Mouse (Mus musculus) embryonic facial prominence, embryonic 13.5 days (tissue): Measurements from ENCODE around the gene Rasgef1c. TPM values are rescaled to one million over a fixed set of nuclear protein-coding genes. Genes with fewer than 3 reads are reported as not detected.

Source experiments
- ATAC-seq: fragments of 200-750 bp; cut with Nextera tagmentation; 2 replicates; pipeline ENCODE4 v1.8.0; 2017; ENCODE audit warnings: low read depth; ENCODE audit not compliant: insufficient number of reproducible peaks, insufficient read depth, low FRiP score, low TSS enrichment
- H3K27ac ChIP-seq: fragments of 300-500 bp; sonication (generic); 2 replicates; pipeline ENCODE4 v1.5.1; 2015; ENCODE audit warnings: moderate library complexity, mild to moderate bottlenecking, inconsistent platforms
- H3K27me3 ChIP-seq: fragments of 300-500 bp; sonication (generic); 2 replicates; pipeline ENCODE4 v1.6.1; 2015; ENCODE audit warnings: mild to moderate bottlenecking, inconsistent platforms
- H3K36me3 ChIP-seq: fragments of 300-500 bp; sonication (generic); 2 replicates; pipeline ENCODE4 v1.6.1; 2015; ENCODE audit warnings: mild to moderate bottlenecking, inconsistent platforms
- H3K4me1 ChIP-seq: fragments of 300-500 bp; sonication (generic); 2 replicates; pipeline ENCODE4 v1.6.1; 2015; ENCODE audit warnings: inconsistent platforms
- H3K4me2 ChIP-seq: fragments of 300-500 bp; sonication (generic); 2 replicates; pipeline ENCODE4 v1.6.1; 2015; ENCODE audit warnings: moderate library complexity, mild to moderate bottlenecking, inconsistent platforms
- H3K4me3 ChIP-seq: fragments of 300-500 bp; sonication (generic); 2 replicates; pipeline ENCODE4 v1.5.1; 2015; ENCODE audit warnings: mild to moderate bottlenecking, inconsistent platforms
- H3K9ac ChIP-seq: fragments of 300-500 bp; sonication (generic); 2 replicates; pipeline ENCODE4 v1.6.1; 2015; ENCODE audit warnings: mild to moderate bottlenecking, inconsistent platforms
- H3K9me3 ChIP-seq: fragments of 300-500 bp; sonication (generic); 2 replicates; pipeline ENCODE4 v1.6.1; 2016; ENCODE audit warnings: inconsistent platforms
- WGBS: fragments of 180-500 bp; shearing (Covaris S2); methylation state at CpG from one replicate; pipeline ENCODE4 v1.1.7; 2015; ENCODE audit warnings: mixed read lengths; 5-methylcytosine and 5-hydroxymethylcytosine counted together
- polyA plus RNA-seq: library from polyadenylated mRNA; unstranded; fragments of >200 nt; fragmentation: Nextera tagmentation; extraction: Ambion mirVana; gene quantifications from 2 replicates; pipeline ENCODE4 v1.2.1, GENCODE M21; 2015

Gene Rasgef1c
- polyA plus RNA-seq = 0.11 and 0.24 TPM in 2 replicates

GRCm38 (mm10) chr11:49901659-49902458 lies at the start of gene Rasgef1c:
Rasgef1c (plus strand) TSS chr11:49901835.
- Histone ChIP-seq H3K27me3 (peaks cover 51% of the 10 kb centered on the region), H3K4me2 (peak within 1 kb of the TSS; percentile 100), H3K27ac (no peak within 1 kb of the TSS), H3K36me3 (no peaks in the 10 kb centered on the region), H3K9ac (peak within 1 kb of the TSS; percentile 78), H3K9me3 (peaks cover 3% of the 10 kb centered on the region; the same call in 1 of the 2 replicates), H3K4me1 (0 out of 2 replicates have a peak, but pooled peaks cover 6% of the 10 kb centered on the region), H3K4me3 (peak within 1 kb of the TSS; percentile 66)
- ATAC-seq = peak; percentile 67
- 2% methylated on average over 80 of the region's 99 CpGs for WGBS

DNA sequence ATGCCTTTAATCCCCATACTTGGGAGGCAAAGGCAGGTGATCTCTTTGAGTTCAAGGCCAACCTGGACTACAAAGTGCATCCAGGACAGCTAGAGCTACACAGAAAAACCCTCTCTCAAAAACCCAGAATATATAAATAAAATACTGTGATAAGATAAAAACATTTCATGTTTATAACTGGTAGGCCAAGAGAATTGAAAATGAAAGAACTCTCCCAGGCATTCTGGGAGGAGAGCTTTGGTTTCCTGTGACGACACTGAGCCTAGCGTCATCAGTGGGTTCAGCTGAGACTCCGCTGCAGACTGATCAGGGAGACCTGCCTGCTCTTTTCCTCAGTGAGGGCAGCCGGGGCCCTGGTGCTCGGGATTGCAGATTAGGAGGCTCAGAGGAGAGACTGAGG lies 46.5 kb upstream of the Rasgef1c start:
- peaks cover 4% of the 10 kb centered on the region; the same call in 1 of the 2 replicates for H3K4me1 ChIP-seq
- H3K4me2 ChIP-seq = no peak overlapping the region
- H3K9me3 ChIP-seq = no peaks in the 10 kb centered on the region
- no peak for ATAC-seq
- 85% methylated on average over 5 of the region's 5 CpGs for WGBS
- peaks cover 27% of the 10 kb centered on the region for H3K36me3 ChIP-seq
- H3K27ac ChIP-seq = no peak overlapping the region
- no peaks in the 10 kb centered on the region for H3K27me3 ChIP-seq
- no peak overlapping the region for H3K4me3 ChIP-seq
- no peak overlapping the region for H3K9ac ChIP-seq

DNA sequence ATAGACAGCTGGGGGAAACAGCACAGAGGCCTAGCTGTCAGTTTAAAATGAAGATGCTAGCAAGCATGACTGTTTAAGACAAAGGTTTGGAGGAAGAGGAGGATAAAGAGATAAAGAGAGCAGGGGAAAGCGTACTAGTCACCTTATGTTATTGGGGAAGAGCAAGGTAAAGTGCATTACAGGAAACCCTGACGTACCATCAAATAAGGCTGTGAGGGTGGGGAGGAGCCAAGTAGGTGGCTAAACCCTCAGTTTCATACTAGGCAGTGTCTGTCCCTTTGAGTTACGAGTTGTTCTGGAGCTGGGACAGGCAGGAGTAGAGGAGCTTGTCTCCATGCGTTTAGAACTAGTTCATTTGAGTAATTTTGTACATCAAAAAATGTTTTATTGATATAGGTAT lies 40.5 kb upstream of the Rasgef1c start:
- no peak overlapping the region for H3K9ac ChIP-seq
- H3K4me1 ChIP-seq = no peaks in the 10 kb centered on the region
- no peaks in the 10 kb centered on the region for H3K27me3 ChIP-seq
- H3K27ac ChIP-seq = no peak overlapping the region
- H3K4me2 ChIP-seq = no peak overlapping the region
- no peak for ATAC-seq
- H3K9me3 ChIP-seq = no peaks in the 10 kb centered on the region
- H3K36me3 ChIP-seq = peaks cover 17% of the 10 kb centered on the region; the same call in 1 of the 2 replicates
- WGBS = 92% methylated on average over 4 of the region's 4 CpGs
- no peak overlapping the region for H3K4me3 ChIP-seq

- Histone ChIP-seq H3K9me3 (no peaks in the 10 kb centered on the region), H3K9ac (no peak overlapping the region), H3K4me1 (no peaks in the 10 kb centered on the region)
Observed at GRCm38 (mm10) chr11:49863926-49864325, 37.7 kb upstream of the Rasgef1c start.

GRCm38 (mm10) chr11:49867320-49867719 lies 34.3 kb upstream of the Rasgef1c start:
- peaks cover 43% of the 10 kb centered on the region for H3K36me3 ChIP-seq
- no peak overlapping the region for H3K27ac ChIP-seq
- H3K9me3 ChIP-seq = no peaks in the 10 kb centered on the region
- H3K4me1 ChIP-seq = no peaks in the 10 kb centered on the region
- no peak overlapping the region for H3K4me3 ChIP-seq
- no peaks in the 10 kb centered on the region for H3K27me3 ChIP-seq
- WGBS = 81% methylated on average over 5 of the region's 5 CpGs
- H3K4me2 ChIP-seq = no peak overlapping the region
- no peak overlapping the region for H3K9ac ChIP-seq
- ATAC-seq = no peak

More at GRCm38 (mm10) chr11:49863926-49864325, 37.7 kb upstream of the Rasgef1c start:
- Histone ChIP-seq H3K27ac (no peak overlapping the region), H3K4me3 (no peak overlapping the region), H3K27me3 (no peaks in the 10 kb centered on the region), H3K4me2 (no peak overlapping the region), H3K36me3 (peaks cover 24% of the 10 kb centered on the region)
- ATAC-seq = no peak

DNA sequence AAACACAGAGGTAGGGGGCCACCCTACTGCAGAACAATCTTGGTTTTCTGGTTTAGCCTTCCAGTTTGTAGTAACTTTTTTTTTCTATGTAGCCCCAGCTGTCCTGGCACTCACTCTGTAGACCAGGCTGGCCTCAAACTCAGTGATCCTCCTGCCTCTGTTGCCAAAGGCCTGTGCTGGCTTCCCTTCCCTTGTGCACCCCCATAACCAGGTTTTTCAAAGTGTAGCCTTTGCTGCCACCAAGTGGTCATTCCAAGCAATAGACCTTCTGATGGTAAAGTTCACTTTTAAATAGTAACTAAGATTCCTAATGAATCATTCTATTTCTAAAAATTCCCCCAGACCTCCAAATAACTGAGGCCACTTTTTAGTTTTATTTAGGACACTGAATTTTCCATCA lies 31.9 kb upstream of the Rasgef1c start:
- no peak overlapping the region for H3K27ac ChIP-seq
- peaks cover 52% of the 10 kb centered on the region for H3K36me3 ChIP-seq
- no peak overlapping the region for H3K9ac ChIP-seq
- H3K27me3 ChIP-seq = no peaks in the 10 kb centered on the region
- no peak for ATAC-seq
- no peak overlapping the region for H3K4me3 ChIP-seq
- H3K4me2 ChIP-seq = no peak overlapping the region
- no peaks in the 10 kb centered on the region for H3K9me3 ChIP-seq
- no peaks in the 10 kb centered on the region for H3K4me1 ChIP-seq

GRCm38 (mm10) chr11:49871914-49872313 lies 29.7 kb upstream of the Rasgef1c start:
- Histone ChIP-seq H3K4me3 (no peak overlapping the region), H3K27me3 (no peaks in the 10 kb centered on the region), H3K36me3 (peaks cover 56% of the 10 kb centered on the region), H3K9ac (no peak overlapping the region), H3K4me2 (no peak overlapping the region), H3K4me1 (no peaks in the 10 kb centered on the region), H3K27ac (no peak overlapping the region), H3K9me3 (no peaks in the 10 kb centered on the region)
- 60% methylated on average over 6 of the region's 6 CpGs for WGBS
- no peak for ATAC-seq

- H3K4me1 ChIP-seq = peaks cover 4% of the 10 kb centered on the region; the same call in 1 of the 2 replicates
- no peaks in the 10 kb centered on the region for H3K9me3 ChIP-seq
- H3K36me3 ChIP-seq = peaks cover 55% of the 10 kb centered on the region
- H3K9ac ChIP-seq = no peak overlapping the region
- H3K27me3 ChIP-seq = no peaks in the 10 kb centered on the region
- 89% methylated on average over 6 of the region's 6 CpGs for WGBS
- H3K4me3 ChIP-seq = no peak overlapping the region
- H3K27ac ChIP-seq = no peak overlapping the region
- no peak for ATAC-seq
- no peak overlapping the region for H3K4me2 ChIP-seq
Observed at GRCm38 (mm10) chr11:49872779-49873178, 28.9 kb upstream of the Rasgef1c start.

DNA sequence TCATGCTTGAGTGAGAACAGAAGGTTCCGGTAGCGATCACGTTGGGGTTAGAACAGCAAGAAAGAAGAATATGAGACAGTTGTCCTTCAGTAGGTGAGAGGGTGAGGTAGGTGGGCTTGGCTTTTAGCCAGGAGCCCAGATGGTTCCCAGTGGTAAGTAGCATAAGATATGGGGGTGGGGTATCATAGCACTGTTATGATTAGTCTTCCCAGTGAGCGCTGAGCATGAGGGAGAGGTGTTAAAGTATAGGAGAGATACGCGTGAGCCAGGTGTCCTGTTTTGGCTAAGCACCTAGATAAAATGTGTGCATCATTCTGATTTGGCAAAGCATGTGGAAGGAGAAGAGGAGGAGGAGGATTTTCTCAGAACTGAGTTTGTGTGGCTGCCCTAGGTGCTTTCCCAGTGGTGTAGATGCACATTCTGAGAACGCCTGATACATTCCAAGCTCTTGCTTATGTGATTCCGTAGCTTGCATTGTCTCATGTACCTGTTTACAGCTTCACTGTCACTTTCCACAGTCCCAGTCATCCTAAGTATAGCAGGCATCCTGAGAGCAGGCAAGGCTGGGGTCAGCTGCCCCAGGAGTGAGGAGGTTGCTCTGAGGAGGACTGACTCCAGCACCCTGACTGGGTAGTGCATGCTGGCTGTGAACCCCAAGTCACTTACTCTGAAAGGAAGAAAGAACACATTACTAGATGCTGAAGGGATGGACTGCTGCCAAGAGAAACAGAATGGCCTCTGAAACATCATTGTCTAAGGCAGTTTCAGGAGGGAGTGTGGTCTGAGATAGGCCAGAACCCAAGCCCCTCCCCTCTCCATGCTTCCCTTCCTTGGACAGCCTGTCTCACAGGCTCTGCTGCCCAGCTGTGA lies 24.5 kb upstream of the Rasgef1c start:
- H3K9ac ChIP-seq = no peak overlapping the region
- H3K4me2 ChIP-seq = no peak overlapping the region
- H3K27me3 ChIP-seq = no peaks in the 10 kb centered on the region
- H3K27ac ChIP-seq = no peak overlapping the region
- ATAC-seq = no peak
- H3K9me3 ChIP-seq = no peaks in the 10 kb centered on the region
- peaks cover 56% of the 10 kb centered on the region for H3K36me3 ChIP-seq
- WGBS = 84% methylated on average over 8 of the region's 8 CpGs
- H3K4me1 ChIP-seq = peaks cover 4% of the 10 kb centered on the region; the same call in 1 of the 2 replicates
- H3K4me3 ChIP-seq = no peak overlapping the region

- Histone ChIP-seq H3K27me3 (no peaks in the 10 kb centered on the region), H3K4me1 (peaks cover 4% of the 10 kb centered on the region; the same call in 1 of the 2 replicates), H3K4me3 (no peak overlapping the region), H3K9ac (no peak overlapping the region), H3K4me2 (no peak overlapping the region), H3K27ac (no peak overlapping the region), H3K36me3 (peaks cover 52% of the 10 kb centered on the region), H3K9me3 (no peaks in the 10 kb centered on the region)
- 92% methylated on average over 3 of the region's 3 CpGs for WGBS
- no peak for ATAC-seq
Observed at GRCm38 (mm10) chr11:49879950-49880642, 21.5 kb upstream of the Rasgef1c start.

DNA sequence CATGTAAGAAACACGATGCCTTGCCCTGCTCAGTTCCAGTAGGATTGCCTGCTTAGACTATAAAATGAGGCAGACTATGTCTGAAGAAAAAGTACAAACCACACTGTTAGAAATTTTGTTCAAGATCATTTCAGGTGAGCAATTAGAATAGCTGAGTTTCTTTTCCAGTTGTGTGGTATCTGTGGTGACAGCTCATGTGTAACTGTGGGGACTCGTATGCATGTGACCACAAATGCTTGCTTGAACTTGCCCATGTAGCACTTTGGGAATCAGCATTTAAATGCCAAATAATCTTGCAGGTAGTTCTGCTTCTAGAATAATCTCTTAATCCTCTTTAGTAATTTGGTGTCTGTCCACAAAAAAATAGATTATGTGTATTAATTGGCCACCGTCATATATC lies 18.2 kb upstream of the Rasgef1c start:
- H3K4me1 ChIP-seq = no peaks in the 10 kb centered on the region
- H3K4me3 ChIP-seq = no peak overlapping the region
- H3K9me3 ChIP-seq = no peaks in the 10 kb centered on the region
- 84% methylated on average over 3 of the region's 3 CpGs for WGBS
- H3K4me2 ChIP-seq = no peak overlapping the region
- peaks cover 51% of the 10 kb centered on the region for H3K36me3 ChIP-seq
- ATAC-seq = no peak
- H3K27ac ChIP-seq = no peak overlapping the region
- H3K9ac ChIP-seq = no peak overlapping the region
- no peaks in the 10 kb centered on the region for H3K27me3 ChIP-seq
